Mouse (Mus musculus): ENCODE data around the gene Scn4b. TPM values are rescaled to one million over a fixed set of nuclear protein-coding genes. Genes with fewer than 3 reads are reported as not detected.

Scn4b gene
- total and polyA plus RNA-seq, 2 experiments from 2014 or later, result 0.85 to 2.2 TPM

DNA sequence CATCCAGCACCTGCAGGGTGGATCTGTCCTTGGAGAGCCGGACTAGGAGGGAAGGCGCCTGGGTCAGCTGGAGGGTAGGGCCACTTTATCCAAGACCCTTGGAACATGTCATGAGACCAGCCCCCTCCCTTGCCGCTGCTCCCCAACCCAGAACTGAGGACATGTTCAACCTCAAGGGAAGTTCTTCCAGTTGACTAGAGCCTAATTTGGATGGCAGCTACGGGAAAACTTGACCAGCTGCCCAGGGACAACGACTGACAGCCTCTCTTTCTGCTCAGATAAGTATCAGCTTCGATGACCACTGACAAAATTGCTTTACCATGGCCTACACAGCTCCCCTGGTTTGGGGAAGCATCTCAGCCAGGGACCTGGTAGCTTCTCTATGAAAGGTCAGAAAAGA lies 45.1 kb downstream of the Scn4b start:
- H3K4me1 ChIP-seq (ENCODE audit: insufficient read depth, low read length), result no peaks in the 10 kb centered on the region
- H3K27ac ChIP-seq, result no peak overlapping the region
- ATAC-seq (no peak), DNase-seq (ENCODE audit: low spot score) (no peak)
- 71% methylated on average over 6 of the region's 6 CpGs for WGBS
- no peak overlapping the region for H3K4me3 ChIP-seq (ENCODE audit: low read length)
- no peak overlapping the region for H3K9ac ChIP-seq (replicated peaks; ENCODE audit: low read length)
- H3K9me3 ChIP-seq (ENCODE audit: low read length), result no peaks in the 10 kb centered on the region
- no peaks in the 10 kb centered on the region for H3K27me3 ChIP-seq (ENCODE audit: insufficient read depth, low read length)
- no peak overlapping the region for H3K4me2 ChIP-seq (ENCODE audit: low read depth, low read length)
- TF ChIP-seq CTCF (IDR thresholded peaks at IDR 0.05; ENCODE audit: low read depth), result no peak
- H3K36me3 ChIP-seq (ENCODE audit: insufficient read depth, low read length), result no peaks in the 10 kb centered on the region

GRCm38 (mm10) chr9:45185250-45185649 lies 47.1 kb downstream of the Scn4b start:
- no peak for TF ChIP-seq CTCF (IDR thresholded peaks at IDR 0.05; ENCODE audit: low read depth)
- no peak overlapping the region for H3K9ac ChIP-seq (replicated peaks; ENCODE audit: low read length)
- H3K4me2 ChIP-seq (ENCODE audit: low read depth, low read length), result no peak overlapping the region
- ATAC-seq, result no peak
- no peak overlapping the region for H3K27ac ChIP-seq
- no peak overlapping the region for H3K4me3 ChIP-seq (ENCODE audit: low read length)
- DNase-seq (ENCODE audit: low spot score), result no peak
- H3K27me3 ChIP-seq (ENCODE audit: insufficient read depth, low read length), result no peaks in the 10 kb centered on the region
- no peaks in the 10 kb centered on the region for H3K9me3 ChIP-seq (ENCODE audit: low read length)
- no peaks in the 10 kb centered on the region for H3K36me3 ChIP-seq (ENCODE audit: insufficient read depth, low read length)
- no peaks in the 10 kb centered on the region for H3K4me1 ChIP-seq (ENCODE audit: insufficient read depth, low read length)
- 69% methylated on average over 4 of the region's 4 CpGs for WGBS

DNA sequence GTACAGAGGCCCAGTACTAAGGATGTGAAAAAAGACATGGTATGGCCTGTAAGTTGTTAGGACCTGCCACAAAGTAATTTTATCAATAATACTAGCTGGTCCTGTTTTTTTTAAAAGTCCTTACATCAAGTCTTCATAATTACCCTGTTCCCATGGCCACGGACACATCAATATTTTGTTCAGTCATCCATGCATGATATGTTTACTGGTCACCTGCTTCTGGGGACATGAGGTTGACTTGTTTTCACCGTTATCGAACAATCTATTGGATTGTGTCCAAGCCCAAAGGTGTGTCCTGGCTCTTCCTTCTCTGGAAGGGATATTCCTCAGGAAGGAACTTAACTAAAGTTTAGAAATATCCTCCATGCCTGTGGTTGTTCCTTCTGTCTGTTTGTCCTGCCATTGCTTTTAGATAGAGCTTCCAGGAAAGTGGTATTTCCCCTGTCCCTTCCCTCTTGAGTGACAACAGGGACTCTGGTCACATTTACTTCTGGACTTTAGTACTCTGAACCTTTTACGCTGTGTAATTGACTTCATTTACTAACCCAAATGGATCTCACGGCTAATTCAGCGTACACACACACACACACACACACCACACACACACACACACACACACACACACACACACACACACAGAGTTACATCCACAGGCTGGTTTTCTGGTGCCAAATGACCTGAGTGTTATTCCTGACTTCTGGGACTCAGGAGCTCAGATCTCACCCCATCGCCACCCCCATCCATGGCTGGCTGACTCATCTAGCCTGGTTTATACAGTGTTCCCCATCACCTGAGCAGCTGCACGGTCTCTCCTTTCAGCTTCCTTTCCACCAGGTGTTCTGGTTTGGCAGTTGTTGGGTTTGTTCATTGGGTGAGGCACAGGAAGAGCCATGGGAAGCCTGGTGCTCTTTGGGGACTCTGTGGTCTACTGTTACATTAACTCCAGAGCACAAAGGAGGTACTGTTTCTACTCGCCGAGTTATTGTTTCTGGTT lies 50.7 kb downstream of the Scn4b start:
- no peaks in the 10 kb centered on the region for H3K4me1 ChIP-seq (ENCODE audit: insufficient read depth, low read length)
- DNase-seq (ENCODE audit: low spot score) (no peak), ATAC-seq (no peak)
- no peak for TF ChIP-seq CTCF (IDR thresholded peaks at IDR 0.05; ENCODE audit: low read depth)
- H3K36me3 ChIP-seq (ENCODE audit: insufficient read depth, low read length), result no peaks in the 10 kb centered on the region
- H3K9ac ChIP-seq (replicated peaks; ENCODE audit: low read length), result no peak overlapping the region
- H3K27ac ChIP-seq, result no peak overlapping the region
- H3K4me2 ChIP-seq (ENCODE audit: low read depth, low read length), result no peak overlapping the region
- H3K9me3 ChIP-seq (ENCODE audit: low read length), result no peaks in the 10 kb centered on the region
- H3K4me3 ChIP-seq (ENCODE audit: low read length), result no peak overlapping the region
- no peaks in the 10 kb centered on the region for H3K27me3 ChIP-seq (ENCODE audit: insufficient read depth, low read length)
- WGBS, result 87% methylated on average over 10 of the region's 10 CpGs

GRCm38 (mm10) chr9:45189661-45190174 lies 51.5 kb downstream of the Scn4b start:
- no peak for ATAC-seq

GRCm38 (mm10) chr9:45195468-45195867 lies 57.3 kb downstream of the Scn4b start:
- 63% methylated on average over 4 of the region's 4 CpGs for WGBS
- H3K27ac ChIP-seq, result no peak overlapping the region
- TF ChIP-seq CTCF (IDR thresholded peaks at IDR 0.05; ENCODE audit: low read depth), result no peak
- no peaks in the 10 kb centered on the region for H3K9me3 ChIP-seq (ENCODE audit: low read length)
- H3K4me2 ChIP-seq (ENCODE audit: low read depth, low read length), result no peak overlapping the region
- H3K27me3 ChIP-seq (ENCODE audit: insufficient read depth, low read length), result no peaks in the 10 kb centered on the region
- DNase-seq (ENCODE audit: low spot score) (no peak), ATAC-seq (no peak)
- H3K9ac ChIP-seq (replicated peaks; ENCODE audit: low read length), result no peak overlapping the region
- no peak overlapping the region for H3K4me3 ChIP-seq (ENCODE audit: low read length)
- no peaks in the 10 kb centered on the region for H3K36me3 ChIP-seq (ENCODE audit: insufficient read depth, low read length)
- H3K4me1 ChIP-seq (ENCODE audit: insufficient read depth, low read length), result no peaks in the 10 kb centered on the region

More at GRCm38 (mm10) chr9:45189661-45190174, 51.5 kb downstream of the Scn4b start:
- Histone ChIP-seq H3K27ac (no peak overlapping the region), H3K36me3 (ENCODE audit: insufficient read depth, low read length) (no peaks in the 10 kb centered on the region), H3K4me3 (ENCODE audit: low read length) (no peak overlapping the region), H3K9me3 (ENCODE audit: low read length) (no peaks in the 10 kb centered on the region), H3K4me2 (ENCODE audit: low read depth, low read length) (no peak overlapping the region), H3K27me3 (ENCODE audit: insufficient read depth, low read length) (no peaks in the 10 kb centered on the region), H3K9ac (replicated peaks; ENCODE audit: low read length) (no peak overlapping the region), H3K4me1 (ENCODE audit: insufficient read depth, low read length) (no peaks in the 10 kb centered on the region)
- no peak for TF ChIP-seq CTCF (IDR thresholded peaks at IDR 0.05; ENCODE audit: low read depth)
- DNase-seq (ENCODE audit: low spot score), result no peak
- WGBS, result 91% methylated on average over 4 of the region's 4 CpGs

DNA sequence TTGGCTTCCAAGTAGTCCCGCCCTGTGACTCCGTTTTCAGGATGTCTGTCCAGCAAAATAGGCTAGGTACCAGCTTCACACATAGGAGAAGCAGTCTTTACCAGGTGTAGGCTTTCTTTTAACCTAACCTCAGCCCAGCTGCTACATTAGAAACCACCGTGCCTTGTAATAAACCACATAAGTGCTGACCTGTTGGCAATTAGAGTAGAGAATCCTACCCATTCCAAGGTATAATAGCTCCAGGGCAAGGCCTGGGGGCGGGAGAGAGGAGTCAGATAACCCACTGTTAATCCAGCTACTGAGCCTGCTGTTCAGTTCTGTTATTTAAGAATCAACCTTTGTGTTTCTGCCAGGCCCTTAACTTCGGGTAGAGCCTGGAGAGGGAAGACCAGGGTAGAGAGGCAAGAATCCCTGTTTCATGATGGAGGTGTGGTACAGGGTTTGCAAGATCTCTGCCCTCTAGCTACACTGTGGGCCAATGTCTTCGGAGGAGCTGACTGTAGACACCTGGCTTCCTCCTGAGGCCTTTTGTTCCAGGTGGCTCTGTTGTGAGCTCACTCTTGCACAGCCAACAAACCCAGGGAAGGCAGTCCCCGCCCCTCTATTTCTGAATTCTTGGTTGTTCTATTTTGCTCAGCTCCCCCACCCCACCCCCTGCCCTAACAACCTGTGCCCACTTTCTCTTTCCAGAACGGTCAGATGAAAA lies 58.1 kb downstream of the Scn4b start:
- no peak overlapping the region for H3K4me2 ChIP-seq (ENCODE audit: low read depth, low read length)
- ATAC-seq (no peak), DNase-seq (ENCODE audit: low spot score) (no peak)
- no peak for TF ChIP-seq CTCF (IDR thresholded peaks at IDR 0.05; ENCODE audit: low read depth)
- 81% methylated on average over 8 of the region's 8 CpGs for WGBS
- no peaks in the 10 kb centered on the region for H3K9me3 ChIP-seq (ENCODE audit: low read length)
- H3K4me3 ChIP-seq (ENCODE audit: low read length), result no peak overlapping the region
- H3K27ac ChIP-seq, result no peak overlapping the region
- H3K4me1 ChIP-seq (ENCODE audit: insufficient read depth, low read length), result no peaks in the 10 kb centered on the region
- H3K9ac ChIP-seq (replicated peaks; ENCODE audit: low read length), result no peak overlapping the region
- H3K27me3 ChIP-seq (ENCODE audit: insufficient read depth, low read length), result no peaks in the 10 kb centered on the region
- H3K36me3 ChIP-seq (ENCODE audit: insufficient read depth, low read length), result no peaks in the 10 kb centered on the region
